Mouse (Mus musculus) adrenal gland, postnatal 14 days (tissue): ENCODE data around the gene Muc16. TPM values are rescaled to one million over a fixed set of nuclear protein-coding genes. Genes with fewer than 3 reads are reported as not detected.
A peak's percentile ranks its signal among the peaks of the same experiment; 100 is the strongest.

Experiments used
- DNase-seq: peaks from one replicate; pipeline ENCODE4 v3.0.0; 2021; ENCODE audit warnings: mixed read lengths
- long read RNA-seq, 2 experiments: library from polyadenylated mRNA; stranded (forward); transcript quantifications; one replicate each; pipeline ENCODE4 v2.0.0; 2021
- microRNA-seq, 2 experiments: library from miRNA; unstranded; fragments of <30 nt; microRNA quantifications; one replicate each; pipeline ENCODE4 v1.2.0; 2021
- total RNA-seq: library from RNA; stranded (reverse); gene quantifications from 2 replicates; pipeline ENCODE4 v1.2.3, GENCODE M21; 2021

Muc16 gene
- 3.6 and 4.2 TPM in 2 replicates for total RNA-seq
- long read RNA-seq, experiment 1: 0 reads
- long read RNA-seq, experiment 2: 0 reads

DNA sequence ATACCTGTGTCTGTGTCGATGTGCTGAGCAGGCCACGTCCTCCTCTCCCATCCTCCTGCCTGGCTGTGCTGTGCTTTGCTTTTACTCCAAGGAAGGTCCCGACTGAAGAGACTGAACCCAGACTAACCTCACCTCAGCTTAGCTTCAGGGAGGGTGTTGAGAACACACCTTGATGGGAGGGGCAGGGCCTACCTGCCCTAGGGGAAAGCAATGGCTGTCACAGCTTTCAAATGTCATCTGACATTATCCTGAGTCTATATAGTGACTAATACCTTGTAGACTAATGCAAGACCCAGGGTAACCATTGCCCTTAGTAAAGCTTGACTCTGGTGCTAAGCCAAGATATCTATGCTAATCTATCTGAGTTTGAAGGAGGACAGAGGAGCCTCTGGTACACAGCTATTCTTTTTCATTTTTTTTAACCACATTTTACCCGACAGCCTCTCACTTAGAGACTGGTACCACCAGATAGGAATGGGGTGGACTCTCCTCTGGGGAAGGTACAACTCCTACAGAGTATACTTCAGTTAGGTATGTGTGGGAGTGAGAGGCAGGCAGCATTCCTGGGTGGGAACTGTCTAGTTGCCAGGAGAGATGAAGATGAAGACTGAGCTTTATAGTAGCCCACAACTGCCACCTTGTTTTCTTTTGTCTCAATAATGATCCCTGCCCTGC lies at the start of gene Muc16:
Gene Muc16, minus strand, starts transcription at position 51 of the 675 bp plus-strand sequence.
- no peak for DNase-seq

DNA sequence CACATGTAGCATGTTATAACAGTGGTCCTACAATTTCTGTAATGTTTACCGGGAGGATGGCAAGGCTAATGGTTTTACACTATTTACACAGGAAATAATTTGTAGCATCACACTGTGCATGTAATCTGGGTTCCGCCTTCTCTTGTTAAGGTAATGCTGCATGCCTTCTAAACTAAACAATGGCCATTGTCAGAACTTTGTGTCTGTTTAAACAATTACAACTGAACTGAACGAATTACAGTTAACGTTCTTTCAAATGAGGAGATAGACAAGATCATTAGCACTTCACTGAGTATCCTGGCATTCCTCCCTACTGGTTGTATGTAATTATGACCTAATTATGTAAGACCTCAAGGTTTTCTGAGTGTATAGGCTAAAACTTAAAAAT lies 48.4 kb upstream of the Muc16 start:
- no peak for DNase-seq

DNA sequence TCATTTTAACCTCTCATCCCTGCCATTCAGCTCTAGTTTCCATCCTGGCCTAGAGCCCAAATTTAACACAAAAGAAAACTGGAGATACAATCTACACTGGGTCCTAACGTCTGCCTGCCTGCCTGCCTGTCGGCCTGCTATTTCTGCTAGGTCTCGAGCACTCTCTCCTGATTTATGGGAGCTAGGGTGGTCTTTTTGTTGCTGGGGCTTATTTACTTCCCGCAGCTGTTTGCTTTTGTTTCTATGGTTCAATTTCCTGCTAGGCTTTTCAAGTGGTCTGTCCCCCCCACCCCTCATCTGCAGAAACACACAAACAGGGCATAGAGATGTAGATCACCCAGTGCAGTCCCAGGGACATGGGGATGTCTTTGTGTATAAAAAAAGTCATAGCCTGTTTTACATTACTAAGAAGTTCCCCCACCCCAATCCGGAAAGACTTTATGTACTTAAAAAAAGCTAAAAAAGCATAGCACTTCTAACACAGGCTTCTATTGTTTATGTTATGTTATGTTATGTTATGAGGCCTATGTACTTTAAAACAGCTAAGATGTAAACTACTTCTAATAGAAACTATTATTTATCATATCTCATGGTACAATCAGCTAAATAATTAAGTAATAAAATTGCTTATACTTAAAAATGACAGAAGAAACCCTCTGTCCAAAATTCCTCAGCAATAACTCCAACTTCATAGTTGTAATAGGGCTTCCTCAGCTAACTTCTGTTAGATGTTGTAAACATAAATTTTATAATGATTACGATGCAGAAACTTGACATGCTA lies 47.8 kb upstream of the Muc16 start:
- no peak for DNase-seq

GRCm38 (mm10) chr9:18721011-18721410 lies 46.7 kb upstream of the Muc16 start:
- no peak for DNase-seq

- DNase-seq: no peak
These were observed 31.3 kb upstream of the Muc16 start for GRCm38 (mm10) chr9:18705628-18706027.

DNA sequence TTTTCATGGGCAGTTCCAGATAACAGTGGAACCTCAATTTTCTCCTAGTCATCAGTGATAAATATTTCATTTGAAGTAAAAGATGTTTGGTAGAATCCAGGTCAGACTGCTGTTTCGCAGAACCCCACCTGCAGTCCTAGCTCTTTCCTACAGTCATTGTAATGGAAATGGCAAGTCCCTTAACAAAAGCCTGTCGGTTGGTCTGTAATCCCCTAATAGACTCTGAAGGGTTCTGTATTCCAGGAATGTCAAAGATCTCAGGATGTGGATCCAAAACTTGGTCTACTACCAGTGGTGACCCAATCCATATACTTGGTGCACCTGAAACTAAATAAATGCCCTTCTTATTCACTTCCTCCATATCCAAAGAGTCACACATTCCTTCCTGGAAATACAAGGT lies 76.0 kb downstream of the Muc16 start:
- no peak for DNase-seq

- no peak for DNase-seq
These were observed 166.2 kb downstream of the Muc16 start for GRCm38 (mm10) chr9:18508098-18508497.

- DNase-seq: no peak
These were observed 196.2 kb downstream of the Muc16 start, which contains the start of the genes Zfp558 and Mbd3l1 for GRCm38 (mm10) chr9:18478168-18478567. Gene Zfp558, minus strand, starts transcription at chr9:18478268. Gene Mbd3l1, plus strand, starts transcription at chr9:18478359.

- peak; percentile 82 for DNase-seq
These were observed 200.8 kb downstream of the Muc16 start for GRCm38 (mm10) chr9:18473324-18474128.

DNA sequence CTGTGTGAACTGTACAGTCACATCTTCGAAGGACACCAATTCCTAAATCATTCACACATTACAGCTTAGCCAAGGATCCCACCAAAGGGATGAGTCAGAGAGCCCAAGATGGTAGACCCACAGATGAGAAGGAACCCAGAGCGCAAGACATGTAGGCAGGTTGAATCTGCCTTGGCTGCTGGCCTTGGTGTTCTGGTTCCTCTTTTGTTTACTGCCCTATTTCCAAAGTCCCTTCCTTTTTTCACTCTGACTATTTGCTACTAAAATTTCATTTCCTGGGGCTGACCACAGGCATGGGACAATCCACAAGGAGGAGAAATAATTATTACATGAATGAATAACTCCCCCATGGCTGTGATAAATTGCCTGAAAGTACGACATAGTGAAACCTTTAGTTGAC lies 206.3 kb downstream of the Muc16 start:
- no peak for DNase-seq

DNA sequence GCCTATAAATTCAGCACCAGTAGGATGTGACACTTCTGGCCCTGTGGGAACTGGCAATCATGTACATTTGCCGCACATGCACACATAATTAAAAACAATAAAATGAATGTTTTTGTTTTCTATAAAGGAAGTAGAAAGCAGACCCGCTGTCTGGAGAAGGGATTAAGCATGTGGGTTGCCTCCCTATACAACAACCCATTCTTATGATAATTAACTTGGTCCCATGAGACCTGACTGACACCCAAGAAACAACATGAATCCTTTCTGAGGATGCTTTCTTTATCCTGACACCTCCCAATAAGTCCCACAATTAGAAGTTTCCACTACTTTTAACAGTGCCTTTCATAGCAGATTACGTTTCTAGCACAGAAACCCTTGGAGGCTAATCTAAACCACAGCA lies 207.0 kb downstream of the Muc16 start:
- DNase-seq: no peak

GRCm38 (mm10) chr9:18456520-18456919 lies 217.8 kb downstream of the Muc16 start:
- DNase-seq: no peak

Small RNA genes within 50 kb of the gene (microRNA-seq; reads per million reads assigned to microRNA genes)
- 0 reads per million in 2 experiments for gene Gm22854

Other genes starting within 250 kb of the Muc16 start
- gene Mbd3l2, start 243.9 kb downstream of the Muc16 start, total RNA-seq: not detected in 2 replicates
- 1.9 and 2.3 TPM in 2 replicates for gene Zfp558, start 196.3 kb downstream of the Muc16 start, total RNA-seq
- gene Mbd3l1, start 196.2 kb downstream of the Muc16 start, total RNA-seq: not detected in 2 replicates
- gene Olfr24, start 89.5 kb upstream of the Muc16 start, total RNA-seq: not detected in 2 replicates
- not detected in 2 replicates for gene Olfr828, start 145.0 kb upstream of the Muc16 start, total RNA-seq
- gene Olfr829, start 180.4 kb upstream of the Muc16 start, total RNA-seq: not detected in 2 replicates
- gene Olfr830, start 200.2 kb upstream of the Muc16 start, total RNA-seq: not detected in 2 replicates